Mouse (Mus musculus) midbrain, embryonic 12.5 days (tissue): ENCODE measurements around the gene Tcta. TPM values are rescaled to one million over a fixed set of nuclear protein-coding genes. Genes with fewer than 3 reads are reported as not detected.
A peak's percentile ranks its signal among the peaks of the same experiment; 100 is the strongest.

ENCODE experiments used
- ATAC-seq: fragments of 200-750 bp; cut with Nextera tagmentation; 2 replicates; pipeline ENCODE4 v1.8.0; 2017; ENCODE audit warnings: low read depth, moderate TSS enrichment, moderate library complexity; ENCODE audit not compliant: low FRiP score
- H3K27ac ChIP-seq: fragments of 300-500 bp; sonication (generic); replicated peaks from 2 replicates; pipeline ENCODE4 v1.5.1; 2016; ENCODE audit warnings: mild to moderate bottlenecking
- H3K27me3 ChIP-seq: fragments of 300-500 bp; sonication (generic); 2 replicates; pipeline ENCODE4 v1.6.1; 2016; ENCODE audit warnings: mild to moderate bottlenecking
- H3K36me3 ChIP-seq: fragments of 300-500 bp; sonication (generic); 2 replicates; pipeline ENCODE4 v1.6.1; 2016
- H3K4me1 ChIP-seq: fragments of 300-500 bp; sonication (generic); 2 replicates; pipeline ENCODE4 v1.6.1; 2016
- H3K4me2 ChIP-seq: fragments of 300-500 bp; sonication (generic); replicated peaks from 2 replicates; pipeline ENCODE4 v1.6.1; 2016; ENCODE audit warnings: mild to moderate bottlenecking, moderate library complexity
- H3K4me3 ChIP-seq: fragments of 300-500 bp; sonication (generic); 2 replicates; pipeline ENCODE4 v1.5.1; 2016; ENCODE audit warnings: mild to moderate bottlenecking
- H3K9ac ChIP-seq: fragments of 300-500 bp; sonication (generic); replicated peaks from 2 replicates; pipeline ENCODE4 v1.6.1; 2016; ENCODE audit warnings: mild to moderate bottlenecking, moderate library complexity
- H3K9me3 ChIP-seq: fragments of 300-500 bp; sonication (generic); 2 replicates; pipeline ENCODE4 v1.6.1; 2016; ENCODE audit warnings: mild to moderate bottlenecking
- WGBS: fragments of 180-500 bp; shearing (Covaris S2); methylation state at CpG from one replicate; pipeline ENCODE4 v1.1.7; 2016; 5-methylcytosine and 5-hydroxymethylcytosine counted together
- polyA plus RNA-seq: library from polyadenylated mRNA; unstranded; fragments of >200 nt; fragmentation: Nextera tagmentation; extraction: Ambion mirVana; gene quantifications from 2 replicates; pipeline ENCODE4 v1.2.1, GENCODE M21; 2016

Gene Tcta
- polyA plus RNA-seq, 1 experiment from 2014 or later = 41.7 TPM

- no peaks in the 10 kb centered on the region for H3K27me3 ChIP-seq
- peak within 1 kb of the TSS; percentile 87 for H3K27ac ChIP-seq
- under 1% methylated on average over 58 of the region's 71 CpGs for WGBS
Observed at GRCm38 (mm10) chr9:108263690-108264190, 42.2 kb downstream of the Tcta start, which contains the start of gene Dag1. Gene Dag1 (minus strand): TSS chr9:108263958.

DNA sequence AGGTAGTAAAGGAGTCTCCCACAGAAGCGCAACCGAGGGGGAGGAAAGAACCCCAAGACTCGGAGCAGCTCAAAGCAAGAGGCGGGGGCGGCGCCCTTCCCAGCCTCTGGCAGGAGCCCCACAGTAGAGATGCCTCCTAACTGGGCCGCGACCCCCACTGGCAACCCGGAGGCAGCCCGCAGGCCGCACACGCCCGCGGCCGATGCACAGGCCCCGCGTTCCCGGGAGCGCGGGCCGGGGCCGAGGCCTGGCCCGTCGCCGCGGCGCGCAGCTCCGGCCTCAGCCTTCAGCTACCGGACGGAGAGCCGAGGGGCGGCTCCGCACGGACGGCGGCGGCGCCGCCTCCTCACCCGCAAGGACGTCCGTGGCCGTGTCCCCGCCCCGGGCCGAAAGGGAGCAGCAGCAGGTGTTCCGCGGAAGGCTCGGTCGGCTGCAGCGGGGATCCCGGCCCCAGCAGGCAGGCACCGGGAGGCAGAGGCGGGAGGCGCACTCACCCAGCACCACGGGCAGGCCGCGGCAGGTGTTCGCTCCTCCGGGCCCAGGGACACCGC lies 42.8 kb downstream of the Tcta start:
- Histone ChIP-seq H3K4me3 (peak overlapping the region; percentile 91), H3K4me1 (peaks cover 27% of the 10 kb centered on the region), H3K9ac (peak overlapping the region; percentile 92), H3K27ac (peak overlapping the region; percentile 87), H3K9me3 (no peaks in the 10 kb centered on the region), H3K27me3 (no peaks in the 10 kb centered on the region), H3K36me3 (no peaks in the 10 kb centered on the region), H3K4me2 (peak overlapping the region; percentile 79)
- WGBS = 0% methylated on average over 57 of the region's 62 CpGs
- no peak; the same call in none of the 2 replicates for ATAC-seq

More at GRCm38 (mm10) chr9:108263690-108264190, 42.2 kb downstream of the Tcta start, which contains the start of gene Dag1:
- no peaks in the 10 kb centered on the region for H3K36me3 ChIP-seq
- peaks cover 27% of the 10 kb centered on the region for H3K4me1 ChIP-seq
- peak within 1 kb of the TSS; percentile 92 for H3K9ac ChIP-seq
- peak within 1 kb of the TSS; percentile 91 for H3K4me3 ChIP-seq
- peak; percentile 99 for ATAC-seq
- H3K9me3 ChIP-seq = no peaks in the 10 kb centered on the region
- peak within 1 kb of the TSS; percentile 79 for H3K4me2 ChIP-seq

- peak overlapping the region; percentile 92 for H3K9ac ChIP-seq
- 44% methylated on average over 11 of the region's 11 CpGs for WGBS
- H3K27ac ChIP-seq = peak overlapping the region; percentile 87
- no peak for ATAC-seq
- H3K27me3 ChIP-seq = no peaks in the 10 kb centered on the region
- peak overlapping the region; percentile 91 for H3K4me3 ChIP-seq
- no peaks in the 10 kb centered on the region for H3K9me3 ChIP-seq
- no peaks in the 10 kb centered on the region for H3K36me3 ChIP-seq
- H3K4me2 ChIP-seq = peak overlapping the region; percentile 79
- peaks cover 27% of the 10 kb centered on the region for H3K4me1 ChIP-seq
Observed at GRCm38 (mm10) chr9:108262494-108263049, 43.4 kb downstream of the Tcta start.

DNA sequence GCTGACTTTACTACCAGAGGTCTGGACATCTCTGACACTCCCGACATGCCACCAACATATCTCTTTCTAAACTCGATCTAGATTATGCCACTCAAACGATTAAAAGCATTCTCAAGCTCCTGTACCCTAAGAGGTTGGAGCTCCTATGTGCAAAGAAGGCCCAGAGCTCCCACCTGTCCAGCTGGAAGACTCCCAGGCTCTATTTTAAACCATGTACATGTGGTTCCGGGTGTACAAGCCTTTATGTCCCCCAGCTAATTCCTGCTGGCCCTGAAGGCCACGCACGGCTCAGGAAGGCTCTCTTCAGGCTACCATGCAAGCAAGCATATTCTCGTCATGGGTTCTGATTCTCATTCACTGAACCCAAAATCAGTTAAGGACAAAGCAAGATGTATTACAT lies 44.1 kb downstream of the Tcta start:
- 0 out of 2 replicates have a peak overlapping the region, but pooled peaks have one; percentile 91 for H3K4me3 ChIP-seq
- 74% methylated on average over 7 of the region's 7 CpGs for WGBS
- no peaks in the 10 kb centered on the region for H3K9me3 ChIP-seq
- no peak overlapping the region for H3K27ac ChIP-seq
- H3K4me2 ChIP-seq = peak overlapping the region; percentile 79
- no peaks in the 10 kb centered on the region for H3K27me3 ChIP-seq
- no peak for ATAC-seq
- no peaks in the 10 kb centered on the region for H3K36me3 ChIP-seq
- H3K9ac ChIP-seq = 0 out of 2 replicates have a peak overlapping the region, but pooled peaks have one; percentile 92
- H3K4me1 ChIP-seq = peaks cover 27% of the 10 kb centered on the region

DNA sequence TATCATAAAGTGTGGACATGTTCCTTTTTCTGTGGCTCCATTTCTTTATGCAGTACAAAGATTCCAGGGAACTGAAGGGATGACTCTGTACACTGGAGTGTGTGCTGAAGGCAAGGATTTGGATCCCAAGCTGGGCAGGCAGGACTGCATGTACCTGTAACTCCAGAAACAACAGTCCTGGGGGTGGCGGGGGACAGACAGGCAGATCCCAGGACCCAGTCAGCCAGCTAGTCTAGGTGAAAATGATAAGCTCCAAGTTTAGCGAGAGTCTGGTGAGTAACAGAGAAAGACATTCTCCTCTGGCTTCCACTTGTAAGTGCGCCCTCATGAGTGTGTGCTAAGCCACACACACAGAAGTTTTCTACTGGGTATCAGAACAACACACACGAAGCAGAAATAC lies 45.4 kb downstream of the Tcta start:
- Histone ChIP-seq H3K9me3 (no peaks in the 10 kb centered on the region), H3K9ac (no peak overlapping the region), H3K27ac (no peak overlapping the region), H3K36me3 (no peaks in the 10 kb centered on the region), H3K27me3 (no peaks in the 10 kb centered on the region), H3K4me3 (no peak overlapping the region), H3K4me1 (peaks cover 27% of the 10 kb centered on the region), H3K4me2 (no peak overlapping the region)
- 89% methylated on average over 4 of the region's 4 CpGs for WGBS
- no peak for ATAC-seq

Other genes with a start within 250 kb of the Tcta start
- 0.14 TPM in 1 of 2 replicates, not detected in the other for gene Mst1, start 225.7 kb downstream of the Tcta start, polyA plus RNA-seq
- gene Rnf123, start 222.8 kb downstream of the Tcta start, polyA plus RNA-seq = 41.2 and 43.4 TPM in 2 replicates
- gene Apeh, start 211.6 kb downstream of the Tcta start, polyA plus RNA-seq = 63.2 and 70.2 TPM in 2 replicates
- 4.4 and 5.0 TPM in 2 replicates for gene Bsn, start 115.8 kb downstream of the Tcta start, polyA plus RNA-seq
- 64.7 and 67.0 TPM in 2 replicates for gene Dag1, start 42.2 kb downstream of the Tcta start, polyA plus RNA-seq
- gene Nicn1, start 15.7 kb downstream of the Tcta start, polyA plus RNA-seq = 67.9 and 78.4 TPM in 2 replicates
- gene Amt, start 9.3 kb downstream of the Tcta start, polyA plus RNA-seq = 25.0 and 30.0 TPM in 2 replicates
- gene Rhoa, start within 50 bp of the Tcta start, polyA plus RNA-seq = 324 and 379 TPM in 2 replicates
- 656 and 692 TPM in 2 replicates for gene Gpx1, start 32.7 kb upstream of the Tcta start, polyA plus RNA-seq
- 135 and 142 TPM in 2 replicates for gene Usp4, start 41.7 kb upstream of the Tcta start, polyA plus RNA-seq
- gene 1700102P08Rik, start 86.6 kb upstream of the Tcta start, polyA plus RNA-seq = 1.7 and 2.4 TPM in 2 replicates
- gene Ccdc36, start 122.3 kb upstream of the Tcta start, polyA plus RNA-seq = 1.3 and 1.7 TPM in 2 replicates
- gene BC048562, start 130.3 kb upstream of the Tcta start, polyA plus RNA-seq = not detected in 2 replicates
- 51.4 and 52.6 TPM in 2 replicates for gene Ccdc71, start 154.4 kb upstream of the Tcta start, polyA plus RNA-seq
- gene Klhdc8b, start 155.4 kb upstream of the Tcta start, polyA plus RNA-seq = 60.7 and 72.1 TPM in 2 replicates
- 42.2 and 44.0 TPM in 2 replicates for gene Lamb2, start 173.6 kb upstream of the Tcta start, polyA plus RNA-seq
- gene Usp19, start 184.4 kb upstream of the Tcta start, polyA plus RNA-seq = 111 and 116 TPM in 2 replicates
- gene Qars, start 201.5 kb upstream of the Tcta start, polyA plus RNA-seq = 83.7 and 86.3 TPM in 2 replicates
- 175 and 178 TPM in 2 replicates for gene Qrich1, start 210.6 kb upstream of the Tcta start, polyA plus RNA-seq